Mouse (Mus musculus): ENCODE measurements around the gene Mr1. TPM values are rescaled to one million over a fixed set of nuclear protein-coding genes. Genes with fewer than 3 reads are reported as not detected.

Gene Mr1
- total RNA-seq, 2 experiments from 2014 or later, result 1.8 to 2.4 TPM

GRCm38 (mm10) chr1:155140076-155140475, 6.5 kb downstream of the Mr1 start:
- intact Hi-C loops (cut with DNase I), result loop anchor here (1.0 kb wide), 1 partner anchor 91 kb away; no protein-coding TSS in a partner anchor
- DNase-seq (ENCODE audit: low spot score in 2 of 2), result peak; percentile 22 to 47

- no peak for DNase-seq (ENCODE audit: low spot score in 2 of 2)
- intact Hi-C loops (cut with DNase I), result no loop called here
Observed at GRCm38 (mm10) chr1:155138795-155139194, 7.8 kb downstream of the Mr1 start.

GRCm38 (mm10) chr1:155134866-155135265, 11.7 kb downstream of the Mr1 start:
- no peak for DNase-seq (ENCODE audit: low spot score in 2 of 2)
- intact Hi-C loops (cut with DNase I), result no loop called here

GRCm38 (mm10) chr1:155127429-155127934, 19.1 kb downstream of the Mr1 start:
- intact Hi-C loops (cut with DNase I), result no loop called here

GRCm38 (mm10) chr1:155126716-155127115, 19.9 kb downstream of the Mr1 start:
- no peak for DNase-seq (ENCODE audit: low spot score in 2 of 2)
- intact Hi-C loops (cut with DNase I), result no loop called here

More at GRCm38 (mm10) chr1:155127429-155127934, 19.1 kb downstream of the Mr1 start:
- DNase-seq (ENCODE audit: low spot score in 2 of 2), result no peak

- no peak for DNase-seq (ENCODE audit: low spot score in 2 of 2)
- intact Hi-C loops (cut with DNase I), result no loop called here
Observed at GRCm38 (mm10) chr1:155124397-155124796, 22.2 kb downstream of the Mr1 start.

GRCm38 (mm10) chr1:155121977-155122939, 24.4 kb downstream of the Mr1 start:
- intact Hi-C loops (cut with DNase I), result no loop called here
- peak; percentile 24 to 25 for DNase-seq (ENCODE audit: low spot score in 2 of 2)

GRCm38 (mm10) chr1:155119719-155120118, 26.9 kb downstream of the Mr1 start:
- no peak for DNase-seq (ENCODE audit: low spot score in 2 of 2)
- intact Hi-C loops (cut with DNase I), result no loop called here

GRCm38 (mm10) chr1:155113946-155114345, 32.7 kb downstream of the Mr1 start:
- DNase-seq (ENCODE audit: low spot score in 2 of 2), result no peak
- intact Hi-C loops (cut with DNase I), result no loop called here

- no peak for DNase-seq (ENCODE audit: low spot score in 2 of 2)
- intact Hi-C loops (cut with DNase I), result no loop called here
Observed at GRCm38 (mm10) chr1:155112875-155113274, 33.7 kb downstream of the Mr1 start.

GRCm38 (mm10) chr1:155112118-155112517, 34.5 kb downstream of the Mr1 start:
- intact Hi-C loops (cut with DNase I), result no loop called here
- no peak for DNase-seq (ENCODE audit: low spot score in 2 of 2)

- intact Hi-C loops (cut with DNase I), result no loop called here
Observed at GRCm38 (mm10) chr1:155111491-155111890, 35.1 kb downstream of the Mr1 start.

GRCm38 (mm10) chr1:155109387-155110350, 36.9 kb downstream of the Mr1 start:
- DNase-seq (ENCODE audit: low spot score in 2 of 2), result no peak
- intact Hi-C loops (cut with DNase I), result no loop called here

More at GRCm38 (mm10) chr1:155111491-155111890, 35.1 kb downstream of the Mr1 start:
- no peak for DNase-seq (ENCODE audit: low spot score in 2 of 2)

- DNase-seq (ENCODE audit: low spot score in 2 of 2), result no peak
- intact Hi-C loops (cut with DNase I), result no loop called here
Observed at GRCm38 (mm10) chr1:155108412-155108811, 38.2 kb downstream of the Mr1 start.

GRCm38 (mm10) chr1:155107843-155108242, 38.8 kb downstream of the Mr1 start:
- DNase-seq (ENCODE audit: low spot score in 2 of 2), result no peak
- intact Hi-C loops (cut with DNase I), result no loop called here

GRCm38 (mm10) chr1:155106310-155106709, 40.3 kb downstream of the Mr1 start:
- intact Hi-C loops (cut with DNase I), result no loop called here
- no peak for DNase-seq (ENCODE audit: low spot score in 2 of 2)

- intact Hi-C loops (cut with DNase I), result no loop called here
- no peak for DNase-seq (ENCODE audit: low spot score in 2 of 2)
Observed at GRCm38 (mm10) chr1:155103991-155104390, 42.6 kb downstream of the Mr1 start.

- no peak for DNase-seq (ENCODE audit: low spot score in 2 of 2)
- intact Hi-C loops (cut with DNase I), result no loop called here
Observed at GRCm38 (mm10) chr1:155102631-155103030, 44.0 kb downstream of the Mr1 start.

- intact Hi-C loops (cut with DNase I), result loop anchor here (2.0 to 5.0 kb wide), 4 partner anchors 49 to 118 kb away; partner anchors contain the start of gene Stx6
Observed at GRCm38 (mm10) chr1:155099280-155099848, 47.2 kb downstream of the Mr1 start, which contains the start of gene Ier5. Gene Ier5 (minus strand): TSS chr1:155099636.

More at GRCm38 (mm10) chr1:155099280-155099848, 47.2 kb downstream of the Mr1 start, which contains the start of gene Ier5:
- DNase-seq (ENCODE audit: low spot score in 2 of 2), result peak; percentile 98
